Mouse (Mus musculus) ES-E14 (cell line): ENCODE results near the gene Gm32717. TPM values are rescaled to one million over a fixed set of nuclear protein-coding genes. Genes with fewer than 3 reads are reported as not detected.
"Not testable (repeated sequence)": the region's sequence is repeated elsewhere in the genome, so short reads cannot be mapped to it uniquely, and the experiment has no call there.

ENCODE experiments used
- DNase-seq: peaks from one replicate; pipeline ENCODE4 v3.0.0-alpha.2; 2013; ENCODE audit warnings: low read depth, low spot score
- H3K27ac ChIP-seq: 2 replicates; pipeline ENCODE4 v1.5.1; 2012; ENCODE audit warnings: low read depth, mild to moderate bottlenecking, low read length, moderate library complexity, mixed read lengths; ENCODE audit not compliant: poor library complexity, insufficient read depth, severe bottlenecking
- H3K36me3 ChIP-seq: 2 replicates; pipeline ENCODE4 v1.6.1; 2012; ENCODE audit warnings: mild to moderate bottlenecking, low read length, moderate library complexity, mixed read lengths; ENCODE audit not compliant: control insufficient read depth, poor library complexity, insufficient read depth, severe bottlenecking
- H3K4me1 ChIP-seq, 2 experiments: fragments of 150-350 bp in 1 of 2; sonication (generic) in 1 of 2; 2 replicates each; pipeline ENCODE4 v1.6.1; 2012; ENCODE audit warnings: low read length in 2 of 2, mild to moderate bottlenecking in 1 of 2, mixed read lengths in 1 of 2; ENCODE audit not compliant: control insufficient read depth in 2 of 2, insufficient read depth in 2 of 2, poor library complexity in 1 of 2
- H3K4me3 ChIP-seq, 2 experiments: fragments of 150-350 bp in 1 of 2; sonication (generic) in 1 of 2; 2 replicates each; pipeline ENCODE4 v1.5.1; 2012; ENCODE audit warnings: low read length in 2 of 2, low read depth in 1 of 2, mild to moderate bottlenecking in 1 of 2, mixed read lengths in 1 of 2; ENCODE audit not compliant: insufficient read depth in 1 of 2, poor library complexity in 1 of 2, severe bottlenecking in 1 of 2
- H3K9ac ChIP-seq: 2 replicates; pipeline ENCODE4 v1.6.1; 2012; ENCODE audit warnings: low read depth, mild to moderate bottlenecking, low read length, mixed read lengths; ENCODE audit not compliant: poor library complexity, insufficient read depth, severe bottlenecking
- H3K9me3 ChIP-seq: fragments of 150-350 bp; sonication (generic); 2 replicates; pipeline ENCODE4 v1.6.1; 2012; ENCODE audit warnings: low read depth, mild to moderate bottlenecking, low read length; ENCODE audit not compliant: control insufficient read depth, insufficient read depth
- CHD2 ChIP-seq: IDR thresholded peaks from 2 replicates; pipeline ENCODE4 v1.6.1; 2014; ENCODE audit warnings: mild to moderate bottlenecking, low read depth, low read length, inconsistent platforms
- HCFC1 ChIP-seq: IDR thresholded peaks from 2 replicates; pipeline ENCODE4 v1.6.1; 2012; ENCODE audit warnings: low read length, inconsistent platforms, borderline replicate concordance; ENCODE audit not compliant: insufficient read depth
- MAFK ChIP-seq: IDR thresholded peaks from 2 replicates; pipeline ENCODE4 v1.6.1; 2014; ENCODE audit warnings: mild to moderate bottlenecking, low read depth, low read length, inconsistent platforms; ENCODE audit not compliant: insufficient read depth
- ZC3H11A ChIP-seq: IDR thresholded peaks from 2 replicates; pipeline ENCODE4 v1.6.1; 2012; ENCODE audit warnings: low read depth, mild to moderate bottlenecking, inconsistent platforms, low read length, borderline replicate concordance
- ZNF384 ChIP-seq: IDR thresholded peaks from 2 replicates; pipeline ENCODE4 v1.6.1; 2012; ENCODE audit warnings: low read depth, low read length, inconsistent platforms
- in situ Hi-C, 2 experiments: fragments of 600-800 bp; cut with MboI; formaldehyde crosslinking; loops; one replicate each; pipeline ENCODE4 v1.15.1; 2025; ENCODE audit warnings: low sequenced_read_pairs in 2 of 2, inconsistent platforms in 1 of 2; ENCODE audit not compliant: unreplicated experiment in 2 of 2
- total RNA-seq: library from RNA; depleted of rRNA; stranded (reverse); fragments of 300-350 nt; gene quantifications from 2 replicates; pipeline ENCODE4 v1.2.3, GENCODE M21; 2012

Gm32717 gene
- total RNA-seq, 1 experiment: 0.09 TPM

DNA sequence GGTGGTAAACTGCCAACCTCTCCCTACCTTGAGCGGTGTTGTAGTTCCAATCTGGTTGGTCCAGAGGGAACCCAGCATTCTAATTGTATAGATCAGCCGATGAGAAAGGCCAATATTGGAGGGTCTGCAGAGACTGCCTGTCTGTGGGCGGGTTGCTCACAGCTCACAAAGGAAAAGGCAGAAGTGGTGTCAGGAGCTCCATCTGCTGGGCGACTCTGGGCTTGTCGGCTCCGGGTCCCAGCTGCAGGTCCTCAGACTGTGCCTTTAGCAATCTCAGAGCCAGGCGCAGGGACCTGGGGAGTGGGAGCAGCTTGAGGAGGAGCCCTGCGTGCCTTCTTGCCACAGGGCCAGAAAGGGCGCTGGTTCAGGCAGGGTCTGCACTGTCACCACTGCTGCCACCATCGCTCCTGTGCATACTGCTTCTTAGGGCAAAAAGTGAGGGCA is 10.3 kb upstream of the Gm32717 start:
- TF ChIP-seq CHD2: no peak
- TF ChIP-seq ZNF384: no peak
- no peak for TF ChIP-seq MAFK
- no peak for TF ChIP-seq ZC3H11A
- no peak for TF ChIP-seq HCFC1
- no peaks in the 10 kb centered on the region for H3K36me3 ChIP-seq
- DNase-seq: no peak
- H3K9ac ChIP-seq: no peak overlapping the region
- H3K4me3 ChIP-seq: no peak overlapping the region
- no peak overlapping the region for H3K27ac ChIP-seq
- no peaks in the 10 kb centered on the region for H3K4me1 ChIP-seq
- in situ Hi-C loops: no loop called here
- H3K9me3 ChIP-seq: no peaks in the 10 kb centered on the region

- H3K9me3 ChIP-seq, H3K27ac ChIP-seq, H3K4me3 ChIP-seq, DNase-seq, H3K4me1 ChIP-seq, H3K9ac ChIP-seq, in situ Hi-C loops, H3K36me3 ChIP-seq: not testable (repeated sequence)
Measured at GRCm38 (mm10) chr10:118249006-118249595, 8.5 kb upstream of the Gm32717 start.

DNA sequence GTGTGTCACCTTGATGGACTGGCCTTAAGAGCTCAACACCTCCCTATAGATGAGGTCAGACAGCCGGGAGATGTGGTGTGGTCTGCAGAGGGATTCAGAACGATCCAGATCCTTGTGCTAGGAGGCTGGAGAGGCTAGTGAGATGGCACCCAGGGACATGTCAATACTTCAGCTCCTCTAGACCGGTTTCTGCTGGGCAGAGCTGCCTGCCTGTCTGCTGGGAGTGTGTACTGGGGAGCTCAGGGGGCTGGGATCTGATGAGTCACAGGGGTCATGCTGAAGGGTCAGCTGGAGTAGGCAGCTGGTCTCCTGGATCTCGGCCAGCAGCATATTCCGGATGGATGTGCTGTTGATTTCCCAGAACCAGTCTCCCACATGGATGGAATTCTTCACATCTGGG is 8.0 kb downstream of the Gm32717 start:
- H3K4me1 ChIP-seq, H3K27ac ChIP-seq, H3K36me3 ChIP-seq, H3K9me3 ChIP-seq, H3K9ac ChIP-seq, DNase-seq, in situ Hi-C loops, H3K4me3 ChIP-seq: not testable (repeated sequence)

GRCm38 (mm10) chr10:118227629-118228028 is 13.0 kb downstream of the Gm32717 start:
- H3K27ac ChIP-seq, H3K9ac ChIP-seq, H3K9me3 ChIP-seq, H3K4me1 ChIP-seq, DNase-seq, H3K36me3 ChIP-seq, in situ Hi-C loops, H3K4me3 ChIP-seq: not testable (repeated sequence)

DNA sequence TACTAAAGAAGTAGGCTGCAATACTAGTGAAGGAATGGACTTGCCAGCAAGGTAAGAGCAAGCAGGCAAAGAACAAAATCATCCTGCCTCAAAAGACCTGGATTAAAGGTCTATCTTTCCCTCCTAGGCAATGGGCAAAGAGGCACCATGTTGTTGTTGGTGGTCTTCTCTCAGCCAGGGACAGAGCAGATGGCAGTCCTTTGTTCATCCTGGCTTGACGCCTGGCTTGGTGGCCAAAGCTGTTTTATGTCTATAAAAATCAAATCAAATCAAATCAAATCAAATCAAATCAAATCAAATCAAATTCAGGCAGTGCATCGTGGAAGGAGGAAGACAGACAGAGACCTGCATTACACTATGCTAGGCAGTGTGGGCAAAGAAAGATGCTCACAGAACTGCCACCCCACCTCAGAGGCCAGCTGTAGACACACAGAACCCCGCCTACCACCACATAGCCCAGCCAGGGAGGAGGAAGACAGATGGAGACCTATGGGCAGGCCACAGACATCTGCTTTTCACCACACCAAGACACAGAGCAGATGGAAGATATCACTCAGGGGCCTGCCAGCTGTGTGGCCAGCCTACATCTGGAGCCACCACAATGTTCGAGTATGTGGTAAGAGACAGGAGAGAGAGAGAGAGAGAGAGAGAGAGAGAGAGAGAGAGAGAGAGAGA is 24.7 kb downstream of the Gm32717 start:
- H3K27ac ChIP-seq, H3K4me1 ChIP-seq, H3K36me3 ChIP-seq, H3K9me3 ChIP-seq, H3K9ac ChIP-seq, in situ Hi-C loops, H3K4me3 ChIP-seq, DNase-seq: not testable (repeated sequence)
